Mouse (Mus musculus): Measurements from ENCODE around the gene Olfr1356.
"Not testable (repeated sequence)": the region's sequence is repeated elsewhere in the genome, so short reads cannot be mapped to it uniquely, and the experiment has no call there.

The Olfr1356 gene

DNA sequence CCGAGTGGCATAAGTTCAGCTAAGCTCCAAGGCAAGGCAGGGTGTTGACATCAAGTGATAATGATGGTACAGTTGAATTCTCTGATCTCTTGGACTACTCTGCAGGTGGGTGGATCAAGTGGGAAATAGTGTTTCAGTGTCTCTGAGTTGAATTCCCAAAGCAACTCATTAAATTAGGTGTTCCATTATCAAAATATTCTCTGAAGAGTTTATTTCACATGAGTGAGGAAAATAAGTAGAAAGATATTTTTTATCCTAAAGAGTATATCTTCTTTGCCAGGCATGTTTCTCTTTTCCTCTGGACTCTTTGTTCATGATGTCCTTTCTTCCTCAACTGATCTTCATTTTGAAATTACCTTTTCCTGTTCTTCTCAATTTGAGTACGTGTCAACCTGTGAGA lies at the start of gene Olfr1356:
Gene Olfr1356, minus strand, starts transcription at position 101 of the 400 bp plus-strand sequence.
- DNase-seq (ENCODE audit: low spot score), result no peak

DNA sequence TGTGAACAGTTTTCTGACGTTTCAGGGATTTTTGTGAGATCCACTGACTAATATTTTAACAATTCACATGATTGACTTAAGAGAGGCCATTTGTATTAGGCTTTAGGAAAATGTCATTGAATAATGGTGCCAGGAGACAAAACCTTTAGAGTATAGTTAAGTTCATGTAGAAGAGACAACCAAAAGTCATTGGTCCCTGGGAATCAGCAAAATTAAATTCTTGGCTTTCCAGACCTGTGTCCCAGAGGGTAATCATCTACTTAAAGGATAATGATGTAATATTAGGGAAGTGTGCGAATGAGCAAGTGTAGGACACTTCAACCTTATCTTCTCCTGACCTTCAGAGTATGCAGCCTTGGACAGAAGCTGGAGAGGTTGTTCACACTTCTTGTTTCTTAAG lies 23.3 kb upstream of the Olfr1356 start, which contains the start of gene Olfr1355:
Gene Olfr1355, plus strand, starts transcription at position 301 of the 400 bp plus-strand sequence.
- DNase-seq (ENCODE audit: low spot score), result no peak

DNA sequence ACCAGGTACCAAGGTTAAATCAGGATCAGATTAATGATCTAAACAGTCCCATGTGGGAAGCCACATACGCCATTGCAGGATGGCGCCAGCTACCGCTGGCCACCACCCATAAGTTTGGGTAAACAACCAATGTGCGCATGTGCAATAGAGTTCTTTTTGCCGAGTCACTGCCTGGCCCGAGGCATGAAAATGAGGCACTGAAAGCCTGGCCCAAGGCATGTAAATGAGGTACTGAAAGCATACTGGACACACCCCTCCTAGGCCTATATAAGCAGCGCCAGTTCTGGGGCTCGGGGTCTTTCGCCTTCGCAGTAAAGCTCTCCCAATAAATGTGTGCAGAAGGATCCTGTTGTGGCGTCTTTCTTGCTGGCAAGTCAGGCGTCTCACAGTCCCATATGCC lies 11.5 kb downstream of the Olfr1356 start:
- not testable (repeated sequence) for DNase-seq (ENCODE audit: low spot score)

DNA sequence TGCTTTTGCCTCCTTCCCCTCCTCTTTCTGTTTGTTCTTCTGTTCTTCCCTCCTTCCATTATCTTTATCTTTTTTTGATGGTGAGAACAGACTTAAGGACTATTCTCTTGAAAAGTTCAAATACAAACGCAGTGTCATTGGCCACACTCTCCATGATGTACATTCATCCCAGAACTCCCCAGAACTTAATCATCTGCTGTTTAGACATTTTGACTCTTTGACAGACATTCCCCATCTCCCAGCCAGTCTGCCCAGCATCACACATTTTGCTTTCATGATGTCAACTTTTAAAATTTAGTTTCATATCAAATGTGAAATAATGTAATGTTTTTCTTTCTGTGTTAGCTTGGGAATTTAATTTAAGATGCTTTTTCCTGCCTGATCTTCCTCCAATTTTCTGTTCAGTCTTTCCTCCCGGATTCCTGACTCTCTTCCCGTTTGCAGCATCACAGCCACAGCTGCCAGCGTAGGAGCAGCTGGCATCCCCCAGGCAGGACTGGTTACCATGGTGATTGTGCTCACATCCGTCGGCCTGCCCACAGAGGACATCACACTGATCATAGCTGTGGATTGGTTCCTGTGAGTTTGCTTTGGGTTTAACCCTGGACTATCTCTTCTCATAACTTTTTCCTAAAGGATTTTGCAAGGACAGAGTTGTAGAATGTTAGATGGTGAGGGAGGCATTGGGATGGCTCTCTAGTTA lies 39.5 kb downstream of the Olfr1356 start:
- peak; percentile 4 for DNase-seq (ENCODE audit: low spot score)

DNA sequence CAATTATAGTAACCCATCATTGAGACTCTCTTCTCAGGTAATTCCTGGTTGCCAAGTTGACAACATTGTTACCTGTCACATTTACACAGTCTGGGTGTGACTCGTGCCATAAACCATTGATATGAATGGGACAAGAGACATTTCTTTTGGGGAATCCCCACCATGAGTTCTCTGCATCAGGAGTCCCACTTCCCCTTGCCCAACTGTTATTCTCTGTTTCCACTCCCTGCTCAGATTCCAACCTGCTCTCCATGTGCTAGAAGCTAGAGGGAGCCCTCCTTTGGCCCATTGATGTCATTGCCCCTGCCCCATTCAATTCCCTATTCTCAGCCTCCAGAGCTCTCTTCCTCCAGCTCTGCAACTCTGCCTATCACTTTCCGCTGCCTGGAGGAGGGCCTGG lies 50.5 kb downstream of the Olfr1356 start:
- no peak for DNase-seq (ENCODE audit: low spot score)
